Mouse (Mus musculus) c-Kit-negative CD71-positive TER-119-positive erythroid progenitor cells, embryonic 14.5 days (primary cell): ENCODE results near the gene Adamtsl1.

Source experiments
- DNase-seq: peaks from one replicate; pipeline ENCODE4 v3.0.0-alpha.2; 2013; ENCODE audit warnings: low read depth, low spot score

Gene Adamtsl1

DNA sequence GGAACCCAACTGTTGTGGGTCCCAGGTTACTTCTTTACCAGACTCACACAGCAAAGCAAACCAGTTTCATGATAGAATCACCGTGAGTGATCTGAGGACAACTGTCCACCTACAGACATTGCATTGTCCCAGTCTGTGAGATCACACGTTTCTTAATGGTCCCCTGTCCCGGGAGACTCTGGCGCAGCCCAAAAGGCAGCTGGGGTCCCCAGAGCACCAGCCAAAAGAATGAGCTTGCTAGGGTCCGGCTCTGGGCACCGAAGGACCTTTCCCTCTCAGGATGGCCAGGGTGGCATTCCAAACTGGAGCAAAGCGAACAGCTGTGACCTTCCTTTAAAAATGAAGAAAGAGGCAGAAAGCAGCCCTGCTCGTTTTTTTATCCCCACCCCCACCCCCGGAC is at the start of gene Adamtsl1:
Gene Adamtsl1, plus strand, starts transcription at position 381 of the 400 bp plus-strand sequence.
- no peak for DNase-seq

DNA sequence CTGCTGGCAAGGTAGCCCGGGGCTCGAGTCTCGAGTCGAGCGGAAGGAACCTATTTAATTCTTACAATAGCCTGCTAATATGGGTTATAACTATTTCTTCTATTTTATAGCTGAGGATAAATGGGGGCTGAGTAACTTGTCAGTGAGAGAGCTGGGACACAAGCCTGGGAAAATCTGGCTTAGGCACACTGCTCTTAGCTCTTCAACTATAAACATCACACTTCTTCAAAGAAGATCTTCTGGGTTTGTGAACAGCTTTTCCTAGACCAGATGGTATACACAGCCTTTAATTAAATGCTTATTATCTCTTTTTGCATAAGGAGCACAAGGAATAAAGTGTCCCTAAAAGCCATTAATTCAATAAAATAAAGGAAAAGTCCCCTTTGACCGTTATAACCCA is 30.4 kb upstream of the Adamtsl1 start:
- DNase-seq = no peak

GRCm38 (mm10) chr4:85486316-85486946 is 27.5 kb upstream of the Adamtsl1 start:
- no peak for DNase-seq

GRCm38 (mm10) chr4:85505718-85506117 is 8.3 kb upstream of the Adamtsl1 start:
- DNase-seq = no peak

DNA sequence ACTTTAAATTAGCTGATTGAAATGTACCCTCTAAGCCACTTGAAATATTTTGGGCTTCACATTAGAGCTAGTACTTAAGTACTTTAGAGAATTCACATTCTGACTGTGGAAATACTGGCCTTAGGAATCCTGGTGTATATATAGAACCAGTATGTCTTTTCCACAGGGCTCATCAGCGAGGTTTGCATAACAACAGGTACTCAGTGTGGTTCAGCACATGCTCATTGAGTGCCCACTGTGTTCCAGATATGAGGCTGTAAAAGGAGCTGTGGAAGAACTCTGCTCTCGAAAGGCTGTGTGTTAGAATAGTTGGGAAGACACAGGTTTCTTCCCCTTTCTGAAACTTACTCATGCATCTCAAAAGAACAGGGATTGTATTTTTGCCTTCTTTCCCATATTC is 7.0 kb upstream of the Adamtsl1 start:
- no peak for DNase-seq

DNA sequence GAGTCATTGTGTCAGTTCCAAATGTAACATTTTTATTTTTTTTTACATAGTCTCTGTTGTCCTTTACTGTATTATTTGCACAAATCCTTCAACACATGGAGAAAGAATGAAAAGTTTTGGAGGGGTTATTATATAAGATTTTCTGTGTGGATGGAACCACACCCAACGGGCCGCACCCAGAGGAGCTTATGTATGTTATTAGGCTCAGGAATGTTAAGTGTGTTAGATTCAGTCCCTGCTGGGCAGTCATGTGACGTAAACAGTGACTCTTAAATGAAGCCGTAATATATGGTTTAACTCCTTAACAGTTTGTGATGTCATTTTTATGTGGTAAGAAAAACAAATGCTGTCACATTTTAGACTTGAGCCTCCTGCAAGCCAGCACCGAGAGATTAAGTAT is 6.5 kb upstream of the Adamtsl1 start:
- DNase-seq = no peak

GRCm38 (mm10) chr4:85513288-85513687 is 684 bp upstream of the Adamtsl1 start:
- no peak for DNase-seq

DNA sequence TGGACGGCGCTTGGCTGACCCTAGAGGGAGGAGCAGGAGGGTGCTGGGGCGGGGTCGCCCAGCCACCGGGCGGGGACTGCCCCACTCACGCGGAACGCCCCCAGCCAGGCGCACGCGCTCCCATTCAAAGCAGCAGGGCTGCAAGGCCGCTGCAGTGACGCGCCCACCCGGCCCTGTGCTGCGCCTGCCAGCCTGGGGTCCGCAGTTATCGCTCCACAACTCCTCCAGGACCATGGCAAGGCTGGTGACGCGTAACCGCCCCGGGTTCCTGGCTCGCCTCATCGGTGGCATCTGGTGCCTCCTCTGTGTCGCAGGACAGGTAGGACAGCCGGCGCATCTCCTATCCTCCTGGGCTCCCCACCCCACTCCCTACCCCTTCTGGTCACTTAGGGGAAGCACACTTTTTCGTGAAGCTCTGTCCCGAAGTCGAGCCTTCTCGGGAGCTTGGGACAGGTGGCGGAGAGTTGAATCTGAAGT is 271 bp downstream of the Adamtsl1 start:
- DNase-seq = no peak

DNA sequence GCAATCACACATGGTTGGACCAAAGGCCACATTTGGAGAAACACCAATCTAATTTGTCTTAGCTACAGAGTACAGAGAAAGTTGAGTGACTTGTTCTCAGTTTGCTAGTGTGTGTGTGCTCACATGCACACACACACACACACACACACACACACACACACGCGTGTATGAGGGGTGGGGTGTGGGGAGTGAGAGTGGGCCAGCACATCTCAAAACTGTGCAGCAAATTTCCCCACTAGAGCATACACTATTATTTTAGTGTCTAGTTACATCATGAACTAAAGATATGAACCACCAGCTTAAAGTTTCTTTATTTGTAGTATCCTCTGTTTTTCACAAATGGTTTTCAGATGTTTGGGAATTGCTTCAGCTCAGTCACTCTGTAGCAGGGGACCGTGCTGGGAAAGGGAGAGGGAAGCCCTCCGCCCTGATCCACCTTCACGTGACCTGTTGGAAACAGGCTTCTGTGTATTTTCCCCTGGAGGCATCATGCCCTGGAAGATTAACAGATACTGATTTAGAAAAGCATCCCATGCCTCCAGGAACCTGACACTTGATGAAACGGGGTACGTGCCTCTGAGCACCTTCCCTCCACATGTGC is 13.1 kb downstream of the Adamtsl1 start:
- DNase-seq = no peak

DNA sequence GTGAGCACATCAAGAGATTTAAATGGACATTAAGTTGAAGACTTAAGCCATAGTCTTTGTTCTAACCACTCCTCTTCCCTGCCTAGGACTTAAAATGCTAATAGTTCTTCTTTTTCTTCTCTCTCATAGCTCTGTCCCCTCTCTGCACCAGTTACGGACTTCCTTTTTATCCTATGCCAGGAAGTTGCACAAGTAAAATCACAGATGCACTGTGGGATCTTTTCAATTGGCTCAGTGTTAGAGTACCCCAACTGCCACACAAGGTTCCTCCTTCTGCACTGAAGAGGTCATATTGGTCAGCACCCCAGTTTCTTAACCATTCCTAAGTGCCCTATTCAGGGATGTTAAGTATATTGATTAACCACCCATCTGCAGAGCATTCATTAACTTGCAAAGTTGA is 15.9 kb downstream of the Adamtsl1 start:
- DNase-seq = no peak

- no peak for DNase-seq
These were observed 25.7 kb downstream of the Adamtsl1 start for GRCm38 (mm10) chr4:85539677-85540076.

GRCm38 (mm10) chr4:85543221-85543620 is 29.2 kb downstream of the Adamtsl1 start:
- DNase-seq = no peak

GRCm38 (mm10) chr4:85554696-85555095 is 40.7 kb downstream of the Adamtsl1 start:
- no peak for DNase-seq

- DNase-seq = no peak
These were observed 45.8 kb downstream of the Adamtsl1 start for GRCm38 (mm10) chr4:85559753-85560152.

GRCm38 (mm10) chr4:85585426-85585825 is 71.5 kb downstream of the Adamtsl1 start:
- DNase-seq = no peak

DNA sequence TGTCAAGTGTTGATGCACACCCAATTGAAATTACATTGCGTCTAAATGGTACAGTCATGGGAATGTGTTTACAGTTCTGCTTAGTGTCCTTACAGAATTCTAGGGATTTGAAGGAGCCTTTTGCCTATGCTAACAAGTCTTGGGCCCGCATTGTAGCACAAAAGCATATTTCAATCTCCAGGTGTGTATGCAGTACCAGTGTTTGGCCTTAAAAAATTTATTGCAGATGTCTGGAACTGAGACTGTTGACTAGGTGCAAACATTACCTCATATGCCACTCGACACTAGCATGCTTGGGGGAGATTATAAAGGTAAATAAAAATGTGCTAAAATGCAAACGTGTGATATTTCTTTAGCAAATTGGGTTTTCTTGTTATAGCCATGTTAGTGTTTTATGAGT is 75.0 kb downstream of the Adamtsl1 start:
- DNase-seq = no peak

DNA sequence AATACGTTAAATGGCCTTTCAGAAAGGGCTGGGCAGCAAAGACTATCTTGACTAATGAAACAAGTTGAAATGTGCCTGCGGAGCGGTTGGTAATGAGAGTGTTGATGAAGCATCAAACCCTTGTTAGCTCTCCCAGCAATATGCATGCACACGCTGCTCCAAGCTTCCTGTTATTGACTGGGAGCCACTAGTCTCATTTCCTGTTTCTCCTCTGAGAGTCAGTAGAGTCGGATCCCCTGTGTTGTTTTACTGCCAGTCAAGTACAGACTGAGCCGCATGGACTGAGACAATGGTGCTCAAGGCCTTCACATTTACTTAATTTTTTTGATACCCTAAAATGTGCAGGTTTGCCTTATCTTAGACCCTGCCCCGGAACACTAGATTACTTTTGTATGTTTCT is 77.1 kb downstream of the Adamtsl1 start:
- DNase-seq = no peak

GRCm38 (mm10) chr4:85594159-85594558 is 80.2 kb downstream of the Adamtsl1 start:
- DNase-seq = no peak

GRCm38 (mm10) chr4:85613331-85613730 is 99.4 kb downstream of the Adamtsl1 start:
- DNase-seq = no peak

DNA sequence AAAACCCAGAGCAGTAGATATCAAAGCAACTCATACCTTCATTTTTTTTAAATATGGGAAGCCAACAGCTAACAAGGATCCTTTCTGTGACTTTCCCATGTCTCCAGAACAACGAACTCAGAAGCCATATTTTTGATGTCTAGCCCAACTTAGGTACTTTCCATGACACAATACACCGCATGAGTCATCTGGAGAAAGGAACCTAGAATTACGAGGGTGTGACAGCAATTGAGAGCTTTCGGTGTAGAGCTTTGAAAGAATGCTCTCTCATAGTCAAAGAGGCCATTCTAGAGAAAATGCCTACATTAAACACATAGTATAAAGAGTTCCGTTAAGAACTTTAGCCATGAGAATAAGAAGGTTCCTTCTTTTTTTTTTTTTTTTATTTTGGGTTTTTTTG is 104.8 kb downstream of the Adamtsl1 start:
- no peak for DNase-seq

GRCm38 (mm10) chr4:85619261-85619660 is 105.3 kb downstream of the Adamtsl1 start:
- no peak for DNase-seq

- no peak for DNase-seq
These were observed 115.4 kb downstream of the Adamtsl1 start for GRCm38 (mm10) chr4:85629381-85629780.

DNA sequence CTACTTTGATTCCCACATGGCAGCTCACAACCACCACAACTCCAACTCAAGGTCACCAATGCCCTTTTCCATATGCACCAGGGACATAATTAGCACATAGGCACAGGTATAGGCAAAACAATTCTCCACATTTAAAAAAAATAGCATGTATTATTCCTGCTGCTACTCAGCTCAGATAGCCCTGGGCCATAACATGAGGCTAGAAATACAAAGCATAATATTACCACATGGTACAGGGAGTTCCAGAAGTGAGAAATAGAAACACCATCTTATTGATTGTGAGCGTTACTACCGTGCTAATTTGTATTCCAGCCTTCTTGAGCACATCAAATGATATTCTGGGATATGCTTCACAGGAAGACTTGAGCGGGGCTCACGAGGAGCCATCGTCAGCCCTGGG is 155.3 kb downstream of the Adamtsl1 start:
- DNase-seq = no peak

DNA sequence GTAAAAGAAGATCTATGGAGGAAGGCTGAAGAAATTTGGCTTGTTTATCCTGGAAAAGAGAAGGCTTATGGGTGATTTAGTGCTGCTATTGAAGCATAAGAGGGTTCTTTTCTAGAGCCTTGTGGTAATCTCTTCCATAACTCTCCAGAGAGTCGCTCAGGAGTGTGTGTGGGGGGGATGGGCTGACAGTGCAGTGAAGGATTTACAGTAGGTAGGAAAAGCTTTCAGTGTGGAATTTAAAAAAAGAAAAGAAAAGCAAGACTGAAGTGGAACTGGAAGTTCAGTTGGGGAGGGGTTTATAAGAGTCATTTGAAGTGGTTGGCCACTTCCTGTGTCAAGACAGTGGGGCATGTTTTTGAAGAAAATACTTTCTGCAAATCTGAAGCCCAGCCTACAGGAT is 155.8 kb downstream of the Adamtsl1 start:
- DNase-seq = no peak
